In genomic region chr6:146270162-146270561, GRCm38 (mm10) we compare ENCODE assay signal across 9 mouse cellular contexts.
DNase-seq lines count a peak whose midpoint lies in the region; ATAC-seq and TF ChIP-seq lines count a peak whose summit lies in the region.
"Had no signal": no experiment of that assay in that cellular context is flagged by ENCODE, and none has a peak within 500 bp of the region (broad histone marks: within the 10 kb centered on the region; RNA-seq: fewer than 3 reads in every experiment).

No protein-coding gene starts in this region.

- no peak for TF ChIP-seq POLR2A in lung, adult 2 months (IDR thresholded peaks at IDR 0.05; ENCODE audit: borderline replicate concordance, extremely low read depth, low read depth, low read length)

- DNase-seq in adrenal gland, postnatal 25 days = peak; percentile 12
- no peak for DNase-seq in adrenal gland, postnatal 4 days (ENCODE audit: low spot score in 2 of 2)
- DNase-seq in lung, adult 2 months = no peak
- DNase-seq in gastrocnemius, postnatal 14 days = peak; percentile 70

- 26% methylated on average over 5 of the region's 5 CpGs for WGBS in lung, embryonic 15.5 days
- 59% methylated on average over 5 of the region's 5 CpGs for WGBS in lung, adult 2 months
- 17% methylated on average over 5 of the region's 5 CpGs for WGBS in limb, embryonic 13.5 days
- 65% methylated on average over 5 of the region's 5 CpGs for WGBS in forebrain, embryonic 12.5 days

- H3K36me3 ChIP-seq in lung, embryonic 15.5 days = no peaks in the 10 kb centered on the region
- no peaks in the 10 kb centered on the region for H3K36me3 ChIP-seq in limb, embryonic 13.5 days
- H3K36me3 ChIP-seq in forebrain, embryonic 12.5 days (replicated peaks) = no peaks in the 10 kb centered on the region
- H3K36me3 ChIP-seq: liver, embryonic 15.5 days had no signal

- no peak overlapping the region for H3K4me3 ChIP-seq in lung, embryonic 15.5 days
- no peak overlapping the region for H3K4me3 ChIP-seq in lung, adult 2 months (replicated peaks; ENCODE audit: extremely low read depth, low read depth, low read length)
- no peak overlapping the region for H3K4me3 ChIP-seq in limb, embryonic 13.5 days
- H3K4me3 ChIP-seq in forebrain, embryonic 12.5 days (replicated peaks) = no peak overlapping the region
- H3K4me3 ChIP-seq: liver, embryonic 15.5 days had no signal

- peaks cover 14% of the 10 kb centered on the region; the same call in 1 of the 2 replicates for H3K4me1 ChIP-seq in lung, embryonic 15.5 days
- peaks cover 5% of the 10 kb centered on the region for H3K4me1 ChIP-seq in lung, adult 2 months (ENCODE audit: control insufficient read depth, insufficient read depth, low read length)
- peaks cover 19% of the 10 kb centered on the region for H3K4me1 ChIP-seq in limb, embryonic 13.5 days
- peaks cover 2% of the 10 kb centered on the region; the same call in 1 of the 2 replicates for H3K4me1 ChIP-seq in forebrain, embryonic 12.5 days

- H3K27me3 ChIP-seq in lung, embryonic 15.5 days = no peaks in the 10 kb centered on the region
- no peaks in the 10 kb centered on the region for H3K27me3 ChIP-seq in limb, embryonic 13.5 days
- no peaks in the 10 kb centered on the region for H3K27me3 ChIP-seq in forebrain, embryonic 12.5 days
- H3K27me3 ChIP-seq: liver, embryonic 15.5 days had no signal

- H3K27ac ChIP-seq in lung, embryonic 15.5 days = 0 out of 2 replicates have a peak overlapping the region, but pooled peaks have one; percentile 7
- peak overlapping the region; percentile 44; the same call in 1 of the 2 replicates for H3K27ac ChIP-seq in limb, embryonic 13.5 days
- no peak overlapping the region for H3K27ac ChIP-seq in forebrain, embryonic 12.5 days
- H3K27ac ChIP-seq: liver, embryonic 15.5 days had no signal

- no peak overlapping the region for H3K9ac ChIP-seq in lung, embryonic 15.5 days
- no peak overlapping the region for H3K9ac ChIP-seq in limb, embryonic 13.5 days
- H3K9ac ChIP-seq in forebrain, embryonic 12.5 days = no peak overlapping the region
- H3K9ac ChIP-seq: liver, embryonic 15.5 days had no signal

- H3K4me2 ChIP-seq in lung, embryonic 15.5 days = no peak overlapping the region
- H3K4me2 ChIP-seq in limb, embryonic 13.5 days (replicated peaks) = no peak overlapping the region
- no peak overlapping the region for H3K4me2 ChIP-seq in forebrain, embryonic 12.5 days

- no peaks in the 10 kb centered on the region for H3K9me3 ChIP-seq in lung, embryonic 15.5 days
- H3K9me3 ChIP-seq in limb, embryonic 13.5 days = no peaks in the 10 kb centered on the region
- no peaks in the 10 kb centered on the region for H3K9me3 ChIP-seq in forebrain, embryonic 12.5 days
- H3K9me3 ChIP-seq: liver, embryonic 15.5 days had no signal

- intact Hi-C loops in gastrocnemius, postnatal 14 days (cut with DNase I; ENCODE audit: low total_unique reads) = loop anchor here (5.0 kb wide), 1 partner anchor 438 kb away; no protein-coding TSS in a partner anchor

- ATAC-seq in lung, embryonic 15.5 days (ENCODE audit: borderline replicate concordance, extremely low read depth, low FRiP score, low TSS enrichment) = peak; percentile 39; the same call in 1 of the 2 replicates
- ATAC-seq in limb, embryonic 13.5 days (ENCODE audit: low FRiP score, low read depth) = no peak
- ATAC-seq in monocyte, adult 5-6 weeks (replicated peaks; ENCODE audit: insufficient number of reproducible peaks, low FRiP score, low TSS enrichment, poor library complexity, severe bottlenecking) = no peak
- no peak for ATAC-seq in forebrain, embryonic 12.5 days (ENCODE audit: low FRiP score)

- TF ChIP-seq CTCF in lung, adult 2 months (IDR thresholded peaks at IDR 0.05; ENCODE audit: insufficient read depth, low read length) = no peak

Comparison
In these comparisons a context has a peak if more than half of its experiments do, and no peak if none do; other contexts are left out.
1. DNase-seq: peak in adrenal gland, postnatal 25 days (single experiment) and gastrocnemius, postnatal 14 days (single experiment); none in adrenal gland, postnatal 4 days (0 of 2) and lung, adult 2 months (single experiment).